Mouse (Mus musculus): ENCODE results near the gene Rcc1l. TPM values are rescaled to one million over a fixed set of nuclear protein-coding genes. Genes with fewer than 3 reads are reported as not detected.

Rcc1l gene
- 10 to 100 TPM; 25.1 to 28.9 TPM for total RNA-seq (2023)

DNA sequence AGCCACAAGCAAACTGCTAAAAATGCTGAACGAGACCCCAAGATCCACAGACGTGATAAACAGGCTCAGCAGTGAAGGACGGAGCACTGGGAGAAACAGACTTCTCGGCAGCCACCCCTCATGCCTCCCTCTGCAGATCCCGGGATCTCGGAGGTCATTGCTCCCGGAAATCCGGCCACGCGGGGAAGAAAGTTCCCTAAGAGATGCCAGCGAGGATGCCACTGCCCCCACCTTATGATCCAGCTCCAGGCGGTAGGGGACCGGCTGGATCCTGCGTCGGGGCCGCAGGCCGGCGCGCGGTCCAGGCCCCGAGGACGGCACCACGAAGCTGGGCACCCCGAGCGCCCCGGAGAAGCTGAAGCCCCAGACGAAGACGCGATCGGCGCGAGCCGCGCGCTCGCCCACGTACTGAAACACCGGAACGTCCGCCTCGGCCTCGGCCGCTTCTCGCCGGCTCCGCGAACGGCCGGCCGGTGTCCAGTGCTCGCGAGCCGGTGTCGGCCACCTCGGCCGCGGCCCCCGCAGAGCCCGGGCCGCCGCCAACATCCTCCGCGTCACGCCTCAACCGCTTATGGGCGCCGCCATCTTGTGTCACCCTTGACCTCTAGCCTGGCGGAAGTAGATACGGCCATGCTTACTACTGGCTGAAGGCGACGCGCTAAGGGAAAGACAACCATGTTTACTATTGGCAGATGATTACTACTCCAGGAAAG, at the start of gene Rcc1l:
Gene Rcc1l (minus strand): TSS at position 606 of the 713 bp plus-strand sequence.

DNA sequence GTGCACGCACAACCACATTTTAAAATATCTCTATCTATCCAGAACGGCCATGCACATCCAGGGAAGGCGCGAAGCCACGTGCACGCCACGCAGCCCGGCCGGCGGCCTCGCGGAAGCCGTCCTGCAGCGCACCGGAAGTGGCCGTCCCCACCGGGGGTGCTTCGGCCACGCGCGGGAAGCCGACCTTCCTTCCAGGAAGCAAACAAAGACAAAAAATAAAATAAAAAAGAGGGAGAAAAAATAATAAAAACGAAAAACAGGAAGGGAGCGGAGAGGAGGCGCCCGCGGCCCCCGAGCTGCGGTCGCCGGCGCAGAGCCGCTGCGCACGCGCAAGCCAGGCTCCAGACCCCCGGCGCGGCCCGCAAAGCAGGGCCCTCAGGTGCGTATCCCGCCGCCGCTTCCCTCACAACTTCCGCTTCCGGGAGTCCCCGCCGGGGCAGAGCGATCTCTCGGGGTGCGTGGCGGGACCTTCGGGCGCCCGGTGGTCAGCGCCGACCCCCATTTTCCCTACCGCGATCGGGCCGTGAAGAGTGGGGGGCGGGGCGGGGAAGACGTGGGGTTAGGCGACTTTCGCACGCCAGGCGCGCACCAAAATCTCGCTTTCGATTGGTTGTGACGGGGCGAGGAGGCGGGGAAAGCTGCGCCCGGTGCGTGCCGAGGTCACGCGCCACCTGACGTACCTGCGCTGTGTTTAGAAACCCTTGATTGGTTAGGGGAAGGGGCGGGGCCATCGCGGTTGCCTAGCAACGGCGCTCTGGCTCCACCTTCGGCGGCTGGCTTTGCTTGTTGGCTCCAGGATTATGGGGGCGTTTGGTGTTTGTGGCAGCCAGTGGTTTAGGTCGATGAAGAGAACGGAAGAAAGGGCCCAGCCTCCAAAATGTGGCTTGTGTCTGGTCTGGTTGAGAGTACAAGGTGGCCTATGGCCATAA, 7.6 kb upstream of the Rcc1l start, which contains the start of gene Gtf2ird2:
Gene Gtf2ird2 (plus strand): TSS at position 140 of the 929 bp plus-strand sequence.

DNA sequence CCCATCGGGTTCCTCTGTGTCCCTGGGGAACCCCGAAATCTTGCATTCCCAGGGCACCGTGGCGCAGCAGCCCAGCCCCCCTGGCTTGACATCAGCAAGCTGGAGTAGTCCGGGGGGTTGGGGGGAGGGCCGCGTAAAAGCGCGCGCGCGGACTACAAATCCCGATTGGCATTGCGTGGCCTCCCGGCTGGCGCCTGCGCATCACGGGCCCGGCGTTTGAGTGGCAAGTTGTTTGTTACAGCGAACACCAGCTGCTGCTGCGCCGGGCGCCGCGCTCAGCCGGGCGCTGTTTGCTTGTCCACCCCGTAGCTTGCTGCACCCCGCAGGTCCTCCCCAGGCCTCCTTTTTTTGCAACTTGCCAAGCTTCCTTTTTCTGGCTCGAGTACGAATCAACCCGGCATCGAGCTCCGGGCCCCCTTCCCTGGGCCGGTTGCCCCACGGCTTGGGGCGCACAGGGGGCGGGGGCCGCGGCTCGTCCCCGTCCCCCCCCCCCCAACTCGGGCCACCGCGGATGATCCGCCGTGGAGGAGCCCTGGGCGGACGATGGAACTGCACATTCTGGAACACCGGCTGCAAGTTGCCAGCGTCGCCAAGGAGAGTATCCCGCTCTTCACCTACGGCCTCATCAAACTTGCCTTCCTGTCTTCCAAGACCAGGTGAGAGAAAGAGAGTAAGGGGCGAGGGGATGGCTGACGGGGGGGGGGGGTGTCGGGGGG, 76.9 kb downstream of the Rcc1l start, which contains the start of gene Castor2:
Gene Castor2 (plus strand): TSS at position 216 of the 716 bp plus-strand sequence.

Other genes starting within 250 kb of the Rcc1l start
- gene Castor2, start 77.1 kb downstream of the Rcc1l start, total RNA-seq (2023) = 10 to 100 TPM; 11.2 to 13.3 TPM
- gene Gtf2ird2, start 7.2 kb upstream of the Rcc1l start, total RNA-seq (2023) = 10 to 100 TPM; 23.0 to 27.5 TPM
- 10 to 100 TPM; 17.0 to 29.8 TPM for gene Ncf1, start 52.9 kb upstream of the Rcc1l start, total RNA-seq (2023)
- 100 to 1,000 TPM; 197 to 209 TPM for gene Gtf2i, start 138.0 kb upstream of the Rcc1l start, total RNA-seq (2023)